Mouse (Mus musculus) stomach, postnatal 0 days (tissue): ENCODE measurements at regions not wholly inside any gene's neighbourhood (a gene's known extent, or its start where the extent isn't known, plus 50 kb on each side); places are given as distances from the start of the nearest gene placed in this dataset.

Experiments used
- ATAC-seq: fragments of 200-750 bp; cut with Nextera tagmentation; 2 replicates; pipeline ENCODE4 v1.8.0; 2017; ENCODE audit not compliant: low FRiP score, low TSS enrichment
- DNase-seq: peaks from one replicate; pipeline ENCODE4 v3.0.0-alpha.2; 2016; ENCODE audit warnings: low spot score
- H3K27ac ChIP-seq: fragments of 300-500 bp; sonication (generic); replicated peaks from 2 replicates; pipeline ENCODE4 v1.5.1; 2014; ENCODE audit warnings: mild to moderate bottlenecking, control low read depth
- H3K27me3 ChIP-seq: fragments of 300-500 bp; sonication (generic); 2 replicates; pipeline ENCODE4 v1.6.1; 2014; ENCODE audit warnings: low read length; ENCODE audit not compliant: control insufficient read depth, insufficient read depth
- H3K36me3 ChIP-seq: fragments of 300-500 bp; sonication (generic); 2 replicates; pipeline ENCODE4 v1.6.1; 2014; ENCODE audit warnings: low read length, mixed read lengths; ENCODE audit not compliant: control insufficient read depth, insufficient read depth
- H3K4me1 ChIP-seq: fragments of 300-500 bp; sonication (generic); replicated peaks from 2 replicates; pipeline ENCODE4 v1.6.1; 2014; ENCODE audit warnings: antibody characterized with exemption; ENCODE audit not compliant: control insufficient read depth, insufficient read depth
- H3K4me2 ChIP-seq: fragments of 300-500 bp; sonication (generic); replicated peaks from 2 replicates; pipeline ENCODE4 v1.6.1; 2014; ENCODE audit warnings: low read depth, mild to moderate bottlenecking, control low read depth, moderate library complexity
- H3K4me3 ChIP-seq: fragments of 300-500 bp; sonication (generic); 2 replicates; pipeline ENCODE4 v1.5.1; 2014; ENCODE audit warnings: low read depth, low read length, control low read depth
- H3K9ac ChIP-seq: fragments of 300-500 bp; sonication (generic); 2 replicates; pipeline ENCODE4 v1.6.1; 2014; ENCODE audit warnings: mild to moderate bottlenecking, low read length, control low read depth, mixed read lengths
- H3K9me3 ChIP-seq: fragments of 300-500 bp; sonication (generic); 2 replicates; pipeline ENCODE4 v1.6.1; 2016; ENCODE audit warnings: low read length; ENCODE audit not compliant: control insufficient read depth
- CTCF ChIP-seq: IDR thresholded peaks from 2 replicates; pipeline ENCODE4 v1.5.1; 2016; ENCODE audit warnings: antibody characterized with exemption, low read depth, mild to moderate bottlenecking, moderate library complexity
- EP300 ChIP-seq: optimal IDR thresholded peaks from 2 replicates; pipeline ENCODE3; 2016; ENCODE audit warnings: antibody characterized with exemption
- WGBS: fragments of 180-500 bp; shearing (Covaris S2); extraction: QIAGEN DNeasy Blood & Tissue Kit; methylation state at CpG from one replicate; pipeline ENCODE4 v1.1.7; 2014; 5-methylcytosine and 5-hydroxymethylcytosine counted together

GRCm38 (mm10) chr9:35335181-35335580 lies 67.5 kb downstream of the Rpusd4 start:
- Histone ChIP-seq H3K4me2 (no peak overlapping the region), H3K4me1 (peaks cover 11% of the 10 kb centered on the region)

GRCm38 (mm10) chr9:35335888-35336700 lies 68.4 kb downstream of the Rpusd4 start:
- H3K4me2 ChIP-seq, result 0 out of 2 replicates have a peak overlapping the region, but pooled peaks have one; percentile 17
- peak overlapping the region; percentile 69; the same call in 1 of the 2 replicates for H3K27ac ChIP-seq
- peak; percentile 47 for DNase-seq
- TF ChIP-seq EP300 (no peak), CTCF (no peak)
- 48% methylated on average over 15 of the region's 15 CpGs for WGBS
- H3K9ac ChIP-seq, result no peak overlapping the region
- peaks cover 11% of the 10 kb centered on the region for H3K4me1 ChIP-seq
- H3K9me3 ChIP-seq, result no peaks in the 10 kb centered on the region
- H3K4me3 ChIP-seq, result no peak overlapping the region
- H3K27me3 ChIP-seq, result no peaks in the 10 kb centered on the region
- ATAC-seq, result peak; percentile 70
- H3K36me3 ChIP-seq, result no peaks in the 10 kb centered on the region

More at GRCm38 (mm10) chr9:35335181-35335580, 67.5 kb downstream of the Rpusd4 start:
- 47% methylated on average over 3 of the region's 3 CpGs for WGBS
- Histone ChIP-seq H3K27ac (peak overlapping the region; percentile 69; the same call in 1 of the 2 replicates), H3K4me3 (no peak overlapping the region), H3K27me3 (no peaks in the 10 kb centered on the region), H3K9ac (no peak overlapping the region), H3K36me3 (no peaks in the 10 kb centered on the region), H3K9me3 (no peaks in the 10 kb centered on the region)
- DNase-seq, result no peak
- no peak for ATAC-seq
- TF ChIP-seq EP300 (no peak), CTCF (no peak)

DNA sequence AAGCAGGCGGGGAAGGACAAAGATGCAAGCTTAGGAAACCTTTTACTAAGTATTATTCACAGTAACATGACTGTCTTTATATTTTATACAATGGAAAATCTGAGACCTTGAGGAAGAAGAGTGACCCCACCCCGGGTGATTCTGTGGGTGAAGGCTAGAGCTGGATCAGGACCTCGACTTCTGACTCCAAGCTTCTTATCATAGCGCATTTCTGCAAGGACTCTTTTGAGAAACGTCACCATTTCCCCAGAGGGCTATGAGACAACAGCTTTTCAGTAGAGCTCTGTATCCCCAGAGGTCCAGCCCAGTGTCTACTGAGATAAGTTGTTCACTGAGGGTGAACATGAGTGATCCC lies 69.0 kb downstream of the Rpusd4 start:
- Histone ChIP-seq H3K36me3 (no peaks in the 10 kb centered on the region), H3K4me2 (no peak overlapping the region), H3K4me1 (peaks cover 11% of the 10 kb centered on the region), H3K9me3 (no peaks in the 10 kb centered on the region), H3K27me3 (no peaks in the 10 kb centered on the region), H3K9ac (no peak overlapping the region), H3K27ac (no peak overlapping the region), H3K4me3 (no peak overlapping the region)
- 57% methylated on average over 5 of the region's 5 CpGs for WGBS
- TF ChIP-seq CTCF (no peak), EP300 (no peak)
- DNase-seq (no peak), ATAC-seq (no peak)

GRCm38 (mm10) chr9:35338858-35339257 lies 71.2 kb downstream of the Rpusd4 start:
- ATAC-seq (no peak), DNase-seq (no peak)
- Histone ChIP-seq H3K9me3 (no peaks in the 10 kb centered on the region), H3K36me3 (no peaks in the 10 kb centered on the region), H3K4me3 (no peak overlapping the region), H3K27ac (peak overlapping the region; percentile 65; the same call in 1 of the 2 replicates), H3K4me1 (peaks cover 11% of the 10 kb centered on the region), H3K4me2 (no peak overlapping the region), H3K27me3 (no peaks in the 10 kb centered on the region), H3K9ac (no peak overlapping the region)
- WGBS, result 84% methylated on average over 5 of the region's 5 CpGs
- TF ChIP-seq CTCF, result no peak
- TF ChIP-seq EP300, result no peak

DNA sequence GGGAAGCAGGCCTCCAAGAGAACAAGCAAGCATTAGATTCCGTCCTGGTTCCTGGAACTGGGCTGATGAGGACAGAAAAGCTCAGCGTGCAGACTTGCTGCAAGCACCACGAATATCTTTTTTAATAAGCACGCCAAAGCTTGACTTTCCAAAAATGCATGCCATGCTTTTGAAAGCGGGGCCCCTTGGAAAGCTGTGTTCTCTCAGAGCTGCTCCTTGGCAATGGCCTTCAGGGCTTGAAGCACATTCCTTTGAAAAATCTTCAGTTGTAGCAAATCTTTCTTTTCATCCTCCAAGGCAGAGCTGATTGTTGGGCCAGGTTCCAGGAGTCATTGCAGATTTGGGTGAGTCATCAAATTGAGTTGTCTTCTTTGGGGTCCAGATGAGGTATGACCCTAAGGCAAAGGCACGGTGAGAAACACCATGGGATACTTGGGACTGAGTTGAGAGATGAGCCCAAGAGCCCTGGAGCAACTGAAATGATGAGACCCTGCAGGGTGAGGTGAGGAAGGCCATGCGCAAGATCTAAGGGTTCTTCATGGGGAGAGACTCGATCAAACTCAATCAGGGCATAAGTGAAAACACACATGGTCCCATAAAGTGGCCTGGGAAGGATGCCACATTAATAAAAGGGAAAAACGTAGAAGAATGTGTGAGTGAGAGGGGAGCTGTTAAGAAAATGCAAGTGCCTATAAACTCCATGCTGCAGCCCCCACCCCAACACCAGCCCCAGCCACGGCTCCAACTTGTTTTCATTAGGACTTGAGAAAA lies 72.0 kb downstream of the Rpusd4 start:
- H3K4me1 ChIP-seq, result peaks cover 11% of the 10 kb centered on the region

GRCm38 (mm10) chr9:35340263-35340573 lies 72.6 kb downstream of the Rpusd4 start:
- Histone ChIP-seq H3K9ac (no peak overlapping the region), H3K27me3 (no peaks in the 10 kb centered on the region), H3K36me3 (no peaks in the 10 kb centered on the region), H3K4me2 (no peak overlapping the region), H3K4me3 (no peak overlapping the region), H3K4me1 (peaks cover 12% of the 10 kb centered on the region), H3K27ac (no peak overlapping the region), H3K9me3 (no peaks in the 10 kb centered on the region)
- no peak for ATAC-seq
- TF ChIP-seq EP300, result no peak
- TF ChIP-seq CTCF, result no peak
- WGBS, result 78% methylated on average over 4 of the region's 4 CpGs
- no peak for DNase-seq

More for the DNA sequence above, 72.0 kb downstream of the Rpusd4 start:
- Histone ChIP-seq H3K9me3 (no peaks in the 10 kb centered on the region), H3K4me3 (no peak overlapping the region), H3K4me2 (no peak overlapping the region), H3K9ac (no peak overlapping the region), H3K27ac (peak overlapping the region; percentile 65), H3K36me3 (no peaks in the 10 kb centered on the region), H3K27me3 (no peaks in the 10 kb centered on the region)
- no peak for DNase-seq
- no peak for TF ChIP-seq CTCF
- TF ChIP-seq EP300, result no peak
- ATAC-seq, result no peak
- WGBS, result 51% methylated on average over 10 of the region's 10 CpGs
